Mouse (Mus musculus): Measurements from ENCODE around the gene Git1.

The Git1 gene

DNA sequence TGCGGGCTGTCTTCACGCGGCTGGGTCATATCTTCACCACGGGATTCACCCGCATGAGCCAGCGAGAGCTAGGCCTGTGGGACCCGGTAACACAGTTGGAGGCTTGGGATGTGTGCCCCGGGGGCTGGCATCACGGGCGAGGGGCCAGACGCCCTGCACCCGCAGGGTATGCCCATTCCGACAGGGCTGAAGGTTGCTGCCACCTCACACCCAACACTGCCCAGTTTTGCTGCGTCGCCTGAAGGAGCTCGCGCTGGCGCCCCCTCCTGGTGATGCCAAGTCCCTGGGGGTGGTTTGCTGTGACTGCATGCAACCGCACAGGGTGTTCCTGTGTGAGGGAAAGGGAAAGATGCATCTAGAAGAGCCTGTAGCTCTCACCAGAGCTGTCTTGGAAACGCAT lies 25.6 kb upstream of the Git1 start:
- POLR2A ChIA-PET: interaction anchor here in 3 of 4 experiments (0.5 to 2.6 kb wide), 29 partner anchors 8 to 998 kb away, joined by 3 to 13 read pairs (median 4); partner anchors contain the start of genes Gm10392 (in 1 of the 3), Phf12 (in 1 of the 3) and Taok1 (in 1 of the 3)
- CTCF ChIA-PET: interaction anchor here (0.5 to 2.7 kb wide), 62 partner anchors 8 to 1447 kb away, joined by 3 to 23 read pairs (median 4); partner anchors contain the start of genes Ssh2 (in 2 of the 4), Abhd15 (in 1 of the 4), Ankrd13b (in 1 of the 4) and Git1 (in 1 of the 4)

DNA sequence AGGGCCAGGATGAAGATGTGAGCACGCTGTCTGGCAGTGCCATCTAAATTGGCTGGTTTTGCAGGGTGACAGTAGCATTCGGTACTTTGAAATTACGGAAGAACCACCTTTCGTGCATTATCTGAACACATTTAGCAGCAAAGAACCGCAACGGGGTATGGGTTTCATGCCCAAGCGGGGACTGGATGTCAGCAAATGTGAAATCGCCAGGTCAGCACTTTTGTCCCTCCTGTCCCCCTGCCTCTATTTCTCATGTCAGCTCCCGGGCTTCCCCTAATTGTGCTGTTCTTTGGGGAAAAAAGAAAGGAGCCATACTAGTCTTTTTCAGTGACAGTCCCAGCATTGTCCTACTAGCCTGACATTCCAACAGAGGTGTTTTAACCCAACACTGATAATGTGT lies 25.0 kb upstream of the Git1 start:
- CTCF ChIA-PET: interaction anchor here (0.5 to 2.7 kb wide), 47 partner anchors 8 to 801 kb away, joined by 3 to 23 read pairs (median 4); partner anchors contain the start of genes Ssh2 (in 2 of the 4), Ankrd13b (in 1 of the 4), Git1 (in 1 of the 4) and Trp53i13 (in 1 of the 4)
- POLR2A ChIA-PET: interaction anchor here (0.5 to 2.6 kb wide), 21 partner anchors 8 to 514 kb away, joined by 3 to 13 read pairs (median 3); partner anchors contain the start of genes Gm10392 (in 1 of the 4), Phf12 (in 1 of the 4), Ssh2 (in 1 of the 4) and Taok1 (in 1 of the 4)

DNA sequence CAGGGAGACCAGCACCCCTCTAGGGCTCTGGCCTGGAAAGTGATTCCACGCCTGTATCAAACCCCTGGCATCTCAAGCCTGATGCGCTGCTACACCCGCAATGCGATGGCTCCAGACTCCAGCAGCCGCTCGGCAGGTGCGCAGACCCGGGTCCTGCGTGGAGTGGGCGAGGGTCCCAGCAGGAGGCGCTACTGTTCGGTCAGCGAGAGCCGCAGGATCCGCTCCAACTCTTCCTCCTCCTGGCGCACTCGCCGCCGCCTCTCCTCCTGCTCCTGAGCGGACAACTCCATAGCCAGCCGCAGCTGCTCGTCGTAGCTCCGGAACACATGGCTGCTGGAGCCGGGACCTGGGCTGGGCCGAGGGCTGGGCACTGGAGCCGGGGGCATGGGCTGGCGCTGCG lies 22.0 kb upstream of the Git1 start:
- CTCF ChIA-PET: interaction anchor here in 3 of 4 experiments (0.6 to 2.8 kb wide), 4 partner anchors 19 to 675 kb away, joined by 3 to 11 read pairs (median 8); partner anchors contain the start of gene Ankrd13b (in 1 of the 3)
- POLR2A ChIA-PET: interaction anchor here in 2 of 4 experiments (0.6 to 1.3 kb wide), 4 partner anchors 15 to 155 kb away, joined by 3 to 7 read pairs (median 4); no protein-coding TSS in a partner anchor

DNA sequence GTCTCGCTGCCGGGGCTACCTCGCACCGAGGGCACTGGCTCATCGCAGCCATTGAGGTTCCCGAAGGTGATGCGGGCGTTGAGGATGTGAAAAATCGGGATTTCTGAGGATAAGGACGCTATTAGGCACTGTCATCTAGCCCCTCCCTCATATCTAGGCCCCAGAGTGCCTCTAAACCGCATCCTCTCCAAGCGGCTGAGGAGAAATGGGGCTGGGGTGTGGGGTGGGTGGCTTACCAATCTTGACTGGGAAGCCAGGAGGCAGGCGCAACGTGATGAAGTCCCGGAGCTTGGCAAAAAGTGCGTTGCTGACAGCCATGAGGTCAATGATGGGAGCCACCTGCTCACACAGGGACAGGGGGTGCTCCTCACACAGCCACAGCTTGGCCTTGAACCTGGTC lies 20.6 kb upstream of the Git1 start:
- ChIA-PET CTCF (interaction anchor here in 3 of 4 experiments (0.6 to 2.8 kb wide), 4 partner anchors 17 to 709 kb away, joined by 3 to 9 read pairs (median 3); partner anchors contain the start of gene Ankrd13b (in 1 of the 3)), POLR2A (interaction anchor here in 2 of 4 experiments (0.6 to 3.1 kb wide), 5 partner anchors 11 to 464 kb away, joined by 3 to 12 read pairs (median 3); partner anchors contain the start of gene Abhd15 (in 1 of the 2))

DNA sequence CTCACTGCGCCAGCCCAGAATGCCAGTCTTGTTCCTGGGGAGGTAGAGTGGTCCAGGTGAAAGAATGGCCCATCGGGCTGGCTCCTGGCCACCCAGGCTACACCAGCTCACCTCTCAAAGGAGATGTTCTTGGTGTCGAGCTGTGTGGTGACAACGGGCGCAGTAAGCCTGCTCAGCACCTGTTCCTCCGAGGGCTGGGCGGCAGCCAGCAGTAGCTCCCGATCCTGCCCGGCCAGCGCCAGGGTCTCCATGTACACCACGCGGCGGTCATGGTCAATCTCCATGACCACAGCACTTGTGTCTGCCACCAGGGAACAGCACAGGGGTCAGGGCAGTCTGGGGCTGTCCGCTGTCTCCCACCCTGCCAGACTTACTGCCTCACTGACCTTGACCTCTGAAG lies 17.1 kb upstream of the Git1 start:
- CTCF ChIA-PET: interaction anchor here in 3 of 4 experiments (0.5 to 3.5 kb wide), 8 partner anchors 9 to 368 kb away, joined by 3 to 22 read pairs (median 4); partner anchors contain the start of gene Myo18a (in 1 of the 3)
- POLR2A ChIA-PET: interaction anchor here in 3 of 4 experiments (0.5 to 3.2 kb wide), 6 partner anchors 8 to 361 kb away, joined by 4 to 13 read pairs (median 5); no protein-coding TSS in a partner anchor

DNA sequence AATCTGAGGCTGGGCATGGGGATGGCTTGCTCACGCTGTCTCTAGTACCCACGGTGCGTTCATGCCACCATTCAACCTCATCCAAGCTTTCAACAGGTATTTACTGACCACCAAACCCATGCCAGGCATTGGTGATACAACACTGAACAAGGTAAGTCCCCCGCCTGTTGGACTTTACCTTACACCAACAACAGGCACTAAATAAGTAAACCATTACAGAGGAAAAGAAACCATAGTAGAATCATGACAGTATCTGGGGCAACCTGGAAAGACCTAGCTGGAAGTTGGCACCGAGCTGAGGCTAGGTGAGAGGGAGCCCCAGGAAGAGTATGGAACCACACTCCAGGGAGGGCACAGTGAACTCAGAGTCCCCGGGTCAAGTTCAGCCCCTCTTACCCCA lies 16.5 kb upstream of the Git1 start:
- POLR2A ChIA-PET: interaction anchor here in 2 of 4 experiments (1.0 to 3.2 kb wide), 5 partner anchors 8 to 37 kb away, joined by 4 to 13 read pairs (median 6); no protein-coding TSS in a partner anchor
- CTCF ChIA-PET: interaction anchor here in 3 of 4 experiments (1.0 to 3.5 kb wide), 6 partner anchors 9 to 344 kb away, joined by 4 to 22 read pairs (median 8); partner anchors contain the start of genes Git1 (in 1 of the 3) and Myo18a (in 1 of the 3)

DNA sequence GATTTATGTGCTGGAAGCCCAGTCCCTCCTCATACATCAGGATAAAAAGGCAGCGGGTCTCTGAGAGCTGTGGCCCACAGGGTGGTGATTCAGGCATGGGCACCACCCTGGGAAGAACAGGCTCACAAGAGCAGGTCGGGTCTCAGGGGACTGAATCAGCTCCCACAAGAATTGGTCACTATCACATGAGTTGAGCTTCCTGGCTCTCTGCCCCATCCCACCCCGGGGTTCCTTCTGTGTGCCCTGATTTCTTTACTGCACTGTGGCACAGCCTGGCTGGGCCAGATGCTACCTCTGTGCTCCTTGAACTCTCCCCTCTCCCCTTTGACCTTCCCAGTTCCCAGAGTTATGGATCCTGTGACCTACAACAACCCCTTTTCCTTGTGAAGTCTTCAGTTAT lies 10.3 kb upstream of the Git1 start:
- ChIA-PET CTCF (interaction anchor here in 2 of 4 experiments (1.0 to 1.5 kb wide), 2 partner anchors 25 to 147 kb away, joined by 3 to 5 read pairs; no protein-coding TSS in a partner anchor), POLR2A (interaction anchor here in 1 of 4 experiments (0.9 to 2.6 kb wide), 3 partner anchors 10 to 14 kb away, joined by 3 to 12 read pairs (median 4); no protein-coding TSS in a partner anchor)

DNA sequence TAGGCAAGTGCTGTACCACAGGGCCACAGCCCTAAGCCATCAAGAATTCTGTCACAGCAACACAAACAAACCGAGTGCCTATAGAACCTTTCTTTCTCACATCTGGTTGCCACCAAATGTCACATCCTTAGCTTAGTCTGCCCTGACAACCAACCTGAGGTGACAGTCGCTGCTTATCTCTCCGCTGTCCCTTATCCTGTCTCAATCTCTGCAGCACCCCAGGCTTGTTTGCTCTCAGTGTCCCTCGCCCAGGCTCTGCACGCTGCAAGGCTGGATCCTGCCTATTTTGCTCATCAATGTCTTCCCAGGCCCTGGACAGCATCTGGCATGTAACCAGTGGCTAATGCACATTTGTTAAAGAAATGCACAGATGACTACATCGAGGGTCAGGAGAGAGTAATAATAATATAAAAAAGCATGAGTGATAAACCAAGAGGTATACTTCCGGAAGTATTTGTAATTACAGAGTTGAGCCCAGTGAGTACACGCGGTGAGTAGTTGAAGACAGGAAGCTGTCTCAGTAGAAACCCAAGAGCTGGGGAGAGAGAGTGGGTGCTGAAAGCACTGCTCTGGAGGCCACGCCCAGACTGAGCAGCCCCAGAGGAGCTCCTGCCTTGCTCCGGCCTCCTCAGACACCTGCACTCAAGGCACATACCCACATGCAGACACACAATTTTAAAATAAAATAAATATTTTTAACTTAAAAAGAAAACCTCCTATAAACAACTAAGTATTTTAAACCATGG lies 9.7 kb upstream of the Git1 start:
- ChIA-PET CTCF (interaction anchor here in 3 of 4 experiments (1.0 to 1.6 kb wide), 5 partner anchors 16 to 146 kb away, joined by 3 to 9 read pairs (median 6); no protein-coding TSS in a partner anchor), POLR2A (interaction anchor here in 2 of 4 experiments (0.5 to 2.6 kb wide), 10 partner anchors 10 to 77 kb away, joined by 3 to 12 read pairs (median 4); partner anchors contain the start of gene Git1 (in 1 of the 2))

DNA sequence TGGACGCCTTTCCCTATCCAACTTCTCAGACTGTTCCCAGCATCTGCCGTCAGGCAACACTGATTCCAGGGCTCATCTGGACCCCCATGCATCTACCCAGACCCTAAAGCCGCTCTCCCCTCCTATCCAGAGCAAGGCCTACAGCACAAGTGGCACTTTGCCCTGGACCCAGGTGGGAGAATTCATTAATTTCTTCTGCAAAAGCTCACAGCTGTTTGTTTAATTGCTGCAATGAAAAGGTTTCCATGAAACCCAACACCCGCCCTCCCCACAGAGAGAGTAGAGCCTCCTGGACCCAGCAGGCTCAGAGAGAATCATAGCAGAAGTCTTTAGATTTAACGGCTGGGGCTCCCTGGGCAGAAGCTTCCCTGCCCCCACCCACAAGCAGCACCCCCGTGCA lies 8.1 kb upstream of the Git1 start:
- POLR2A ChIA-PET: interaction anchor here (0.6 to 2.6 kb wide), 11 partner anchors 9 to 314 kb away, joined by 3 to 12 read pairs (median 4); no protein-coding TSS in a partner anchor

DNA sequence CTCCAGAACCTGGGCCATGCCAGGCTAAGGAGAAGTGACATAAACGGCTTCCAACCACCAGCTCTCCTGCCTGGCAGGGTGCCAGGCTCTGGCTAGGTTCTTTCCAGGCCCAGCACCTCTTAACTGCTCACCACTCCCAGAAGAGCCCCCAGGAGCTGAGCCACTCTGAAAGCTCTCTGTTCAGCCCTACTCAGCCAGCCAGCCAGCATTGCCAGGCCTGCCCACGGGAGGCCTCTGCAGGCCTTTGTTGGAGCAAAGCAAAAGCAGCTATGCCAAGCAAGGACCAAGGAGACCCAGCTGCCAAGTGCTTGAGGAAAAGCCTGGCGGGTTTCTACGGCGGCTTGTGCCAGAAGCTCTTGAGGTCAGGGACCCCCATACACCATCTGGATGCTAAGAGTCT lies 6.6 kb upstream of the Git1 start:
- ChIA-PET CTCF (interaction anchor here (0.6 to 1.3 kb wide), 4 partner anchors 10 to 19 kb away, joined by 3 to 11 read pairs (median 3); no protein-coding TSS in a partner anchor), POLR2A (interaction anchor here in 2 of 4 experiments (1.0 to 1.7 kb wide), 4 partner anchors 16 to 31 kb away, joined by 3 to 4 read pairs (median 3); partner anchors contain the start of gene Trp53i13 (in 1 of the 2))

More for the DNA sequence above, 8.1 kb upstream of the Git1 start:
- CTCF ChIA-PET: interaction anchor here in 3 of 4 experiments (0.7 kb wide), 3 partner anchors 16 to 468 kb away, joined by 3 to 20 read pairs (median 4); no protein-coding TSS in a partner anchor

DNA sequence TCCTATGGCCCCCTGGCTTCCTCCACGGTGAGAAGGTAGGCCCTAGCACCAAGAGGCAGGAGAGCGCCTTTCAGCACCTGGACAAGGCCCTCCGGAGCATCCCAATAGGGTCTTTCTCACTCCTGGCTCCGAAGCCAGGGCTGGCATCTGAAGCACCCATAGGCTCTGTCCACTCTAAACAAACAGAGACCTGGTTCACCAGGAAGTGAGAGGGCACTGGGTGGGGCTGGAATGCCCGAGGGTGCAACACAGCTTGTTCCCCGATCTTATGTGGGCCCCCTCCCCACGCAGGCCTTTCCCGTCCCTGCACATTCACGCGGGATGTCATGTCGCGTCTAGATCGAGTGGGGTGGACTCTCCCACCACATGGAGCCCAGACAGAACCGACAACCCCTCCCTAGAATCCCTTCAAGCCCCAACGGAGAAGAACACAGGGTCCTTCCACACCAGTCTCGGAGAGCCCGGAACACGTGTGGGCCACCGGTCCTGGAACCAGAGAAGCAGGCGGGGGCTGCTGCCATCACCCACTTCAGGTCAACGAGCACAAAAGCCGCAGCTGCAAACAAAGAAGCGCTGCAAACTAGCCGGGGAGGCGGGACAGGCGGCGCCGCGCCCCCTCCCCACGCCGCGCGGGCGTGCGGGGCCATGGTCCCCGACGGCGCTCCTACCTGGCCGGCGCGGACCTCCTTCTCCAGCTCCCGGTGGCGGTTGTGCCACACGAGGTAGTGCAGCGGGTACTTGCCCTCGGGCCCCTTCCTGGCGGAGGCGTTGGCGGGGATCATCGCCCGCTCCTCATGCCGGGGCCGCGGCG lies 4.4 kb upstream of the Git1 start:
- POLR2A ChIA-PET: interaction anchor here in 3 of 4 experiments (1.0 to 11.6 kb wide), 11 partner anchors 14 to 493 kb away, joined by 3 to 210 read pairs (median 5); partner anchors contain the start of genes Abhd15 (in 1 of the 3), Phf12 (in 1 of the 3), Taok1 (in 1 of the 3) and Trp53i13 (in 1 of the 3)
- CTCF ChIA-PET: interaction anchor here in 3 of 4 experiments (0.6 to 3.3 kb wide), 16 partner anchors 12 to 392 kb away, joined by 3 to 22 read pairs (median 5); no protein-coding TSS in a partner anchor

DNA sequence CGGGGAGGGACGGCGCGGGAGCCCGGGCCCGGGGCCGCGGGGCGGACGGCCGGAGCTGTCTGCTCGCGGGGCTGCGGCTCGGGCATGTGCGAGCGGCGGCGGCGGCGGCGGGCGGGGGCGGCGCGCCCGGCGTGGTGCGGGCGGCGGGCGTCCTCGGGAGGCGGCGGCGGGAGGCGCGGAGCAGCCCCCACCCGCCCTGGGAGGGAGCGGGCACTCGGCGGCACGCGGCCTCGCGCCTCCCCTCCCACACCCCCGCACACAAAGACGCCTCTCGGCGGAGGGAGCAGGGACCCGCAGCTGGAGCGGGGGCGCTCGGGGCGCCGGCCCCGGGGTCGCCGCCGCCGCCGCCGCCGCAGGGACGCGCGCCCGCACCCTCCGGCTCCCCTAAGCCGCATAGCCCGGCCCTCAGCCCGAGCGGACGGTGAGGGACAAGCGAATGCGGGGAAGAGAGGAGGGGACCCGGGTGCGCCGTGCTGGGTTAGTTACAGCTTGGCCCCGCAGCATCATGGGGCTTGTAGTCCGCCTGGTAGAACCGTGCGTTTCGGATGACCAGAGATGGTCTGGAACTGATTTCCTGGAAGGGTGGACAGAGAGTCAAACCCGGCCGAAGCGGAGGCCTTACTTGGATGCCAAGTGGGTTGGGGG lies 3.6 kb upstream of the Git1 start, which contains the start of gene Ankrd13b:
TSS of gene Ankrd13b (minus strand) at position 88 of the 645 bp plus-strand sequence.
- POLR2A ChIA-PET: interaction anchor here in 3 of 4 experiments (0.6 to 11.6 kb wide), 14 partner anchors 11 to 561 kb away, joined by 3 to 210 read pairs (median 4); partner anchors contain the start of genes Abhd15 (in 1 of the 3), Phf12 (in 1 of the 3), Taok1 (in 1 of the 3) and Trp53i13 (in 1 of the 3)

DNA sequence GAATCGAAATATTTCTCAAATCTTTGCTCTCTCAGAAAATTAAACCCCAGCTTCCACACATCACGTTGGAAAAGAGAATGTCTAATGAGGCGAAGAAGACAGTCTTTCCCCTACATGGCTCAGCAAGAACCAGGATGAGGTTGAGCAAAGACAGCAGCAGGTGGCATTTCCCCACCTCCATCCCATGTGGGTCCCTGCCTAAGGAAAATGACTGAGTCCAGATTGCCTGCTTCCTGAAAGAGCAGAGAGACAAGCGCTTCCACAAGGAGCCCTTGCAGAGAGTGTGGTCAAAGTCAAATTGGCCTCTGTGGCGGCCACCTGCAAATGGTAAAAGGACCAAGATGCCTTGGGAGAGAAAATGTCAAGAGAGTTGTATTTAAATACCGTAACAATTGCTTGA lies 2.9 kb upstream of the Git1 start:
- ChIA-PET CTCF (interaction anchor here in 3 of 4 experiments (0.5 to 3.3 kb wide), 13 partner anchors 10 to 101 kb away, joined by 3 to 22 read pairs (median 6); partner anchors contain the start of gene Abhd15 (in 1 of the 3)), POLR2A (interaction anchor here in 3 of 4 experiments (0.8 to 11.6 kb wide), 15 partner anchors 11 to 492 kb away, joined by 3 to 210 read pairs (median 5); partner anchors contain the start of genes Abhd15 (in 1 of the 3), Phf12 (in 1 of the 3), Taok1 (in 1 of the 3) and Trp53i13 (in 1 of the 3))

More for the DNA sequence above, 3.6 kb upstream of the Git1 start, which contains the start of gene Ankrd13b:
- CTCF ChIA-PET: interaction anchor here in 3 of 4 experiments (0.6 to 3.3 kb wide), 16 partner anchors 11 to 184 kb away, joined by 3 to 22 read pairs (median 4); no protein-coding TSS in a partner anchor

DNA sequence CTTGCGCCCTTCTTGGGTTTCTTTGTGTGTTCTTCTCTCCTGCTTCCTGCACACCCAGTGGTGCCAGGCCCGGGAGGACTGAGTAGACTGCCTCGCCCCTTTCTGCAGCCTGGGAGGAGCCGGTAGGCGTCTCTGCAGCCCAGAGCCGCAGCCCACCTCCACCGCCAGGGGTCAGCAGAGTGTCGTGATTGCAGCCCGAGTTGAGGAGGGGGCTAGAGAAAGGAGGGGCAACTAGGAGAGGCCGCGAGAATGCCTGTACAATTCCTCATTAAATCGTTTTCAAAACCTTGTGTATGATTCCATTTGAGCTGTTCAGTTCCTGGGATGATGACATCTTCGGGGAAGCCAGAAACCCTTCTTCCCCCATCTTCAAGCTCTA lies 2.2 kb upstream of the Git1 start:
- CTCF ChIA-PET: interaction anchor here (0.6 to 3.3 kb wide), 25 partner anchors 10 to 332 kb away, joined by 3 to 22 read pairs (median 4); partner anchors contain the start of gene Abhd15 (in 1 of the 4)
- POLR2A ChIA-PET: interaction anchor here in 2 of 4 experiments (0.8 to 11.6 kb wide), 17 partner anchors 10 to 491 kb away, joined by 3 to 210 read pairs (median 5); partner anchors contain the start of genes Abhd15 (in 1 of the 2), Taok1 (in 1 of the 2) and Trp53i13 (in 1 of the 2)
